Mouse (Mus musculus): ENCODE data around the gene Cfap299. TPM values are rescaled to one million over a fixed set of nuclear protein-coding genes. Genes with fewer than 3 reads are reported as not detected.
"Not testable (repeated sequence)": the region's sequence is repeated elsewhere in the genome, so short reads cannot be mapped to it uniquely, and the experiment has no call there.

Cfap299 gene
- total RNA-seq, 2 experiments from 2014 or later: 0.73 TPM; not detected in 1

DNA sequence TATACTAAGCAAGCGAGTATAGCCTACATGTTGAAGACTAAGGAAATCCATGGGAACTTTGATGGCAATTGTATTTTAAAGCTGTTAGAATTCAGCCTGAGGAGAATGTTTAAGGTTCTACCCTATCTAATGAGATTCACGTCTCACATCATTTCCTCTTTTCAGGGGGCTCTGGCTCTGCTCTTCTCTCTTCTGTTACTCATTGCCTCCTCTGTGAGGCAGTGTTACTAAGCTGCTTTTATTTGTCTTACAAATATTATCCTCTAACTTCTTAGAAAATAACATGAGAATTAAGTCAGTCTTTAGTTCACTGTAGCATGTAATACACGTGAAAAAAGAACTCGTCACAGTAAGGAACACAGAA lies 246.3 kb downstream of the Cfap299 start:
- no peak for DNase-seq (ENCODE audit: low spot score in 2 of 2)
- intact Hi-C loops (cut with DNase I): no loop called here

DNA sequence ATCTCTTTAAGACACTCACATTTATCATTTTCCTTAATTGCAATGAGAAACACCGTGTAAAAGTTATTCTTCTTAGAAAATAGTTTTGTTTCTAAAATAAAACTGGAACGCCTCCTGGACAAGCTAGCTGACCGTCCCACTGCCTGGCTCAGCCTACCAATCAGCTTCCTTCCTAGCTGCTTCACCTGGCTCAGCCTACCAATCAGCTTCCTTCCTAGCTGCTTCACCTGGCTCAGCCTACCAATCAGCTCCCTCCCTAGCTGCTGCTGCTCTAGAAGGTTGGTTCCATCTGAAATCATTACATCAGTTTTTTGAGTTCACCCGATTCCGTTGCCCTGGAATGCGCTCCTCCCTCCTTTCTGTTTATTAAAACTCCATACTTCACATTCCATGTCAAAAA lies 247.4 kb downstream of the Cfap299 start:
- intact Hi-C loops (cut with DNase I); DNase-seq (ENCODE audit: low spot score in 2 of 2): not testable (repeated sequence)

DNA sequence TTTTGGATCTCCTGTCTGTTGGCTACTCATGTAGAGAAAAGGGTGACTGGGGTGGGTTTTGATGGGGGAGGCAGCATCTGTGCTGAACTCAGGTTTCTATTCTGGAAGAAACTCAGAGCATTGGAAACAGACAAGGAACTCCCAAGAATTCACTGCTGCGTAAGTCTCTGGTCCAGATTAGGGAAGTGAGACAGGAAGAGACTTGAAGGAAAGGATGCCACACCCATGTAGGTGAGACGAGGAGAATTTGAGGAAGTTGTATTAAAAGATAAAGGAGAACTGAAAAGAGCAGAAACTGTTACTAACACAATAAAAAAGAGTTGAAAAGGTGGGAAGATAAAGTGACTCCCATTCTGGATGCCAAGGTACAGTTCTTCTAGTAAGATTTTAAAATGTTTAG lies 249.3 kb downstream of the Cfap299 start:
- DNase-seq (ENCODE audit: low spot score in 2 of 2): no peak
- intact Hi-C loops (cut with DNase I): no loop called here

DNA sequence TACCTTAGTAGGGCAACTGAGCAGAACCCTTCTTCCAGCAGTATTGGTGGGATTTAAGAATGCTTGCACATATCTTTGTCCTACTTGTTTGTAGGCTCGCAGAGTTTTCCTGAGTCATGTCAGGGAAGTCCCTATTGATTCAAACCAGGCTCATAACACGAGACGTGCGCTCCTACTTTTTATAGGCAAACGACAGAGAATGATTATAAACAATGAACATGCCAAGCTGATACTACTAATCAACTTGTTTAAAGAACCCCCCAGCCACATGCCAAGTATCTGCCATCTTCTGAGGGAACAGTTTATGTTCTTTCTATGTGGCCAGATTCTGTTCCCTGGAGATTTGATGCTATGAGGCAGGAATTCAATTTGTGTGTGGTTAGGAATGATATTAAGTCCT lies 251.7 kb downstream of the Cfap299 start:
- intact Hi-C loops (cut with DNase I): no loop called here
- no peak for DNase-seq (ENCODE audit: low spot score in 2 of 2)

DNA sequence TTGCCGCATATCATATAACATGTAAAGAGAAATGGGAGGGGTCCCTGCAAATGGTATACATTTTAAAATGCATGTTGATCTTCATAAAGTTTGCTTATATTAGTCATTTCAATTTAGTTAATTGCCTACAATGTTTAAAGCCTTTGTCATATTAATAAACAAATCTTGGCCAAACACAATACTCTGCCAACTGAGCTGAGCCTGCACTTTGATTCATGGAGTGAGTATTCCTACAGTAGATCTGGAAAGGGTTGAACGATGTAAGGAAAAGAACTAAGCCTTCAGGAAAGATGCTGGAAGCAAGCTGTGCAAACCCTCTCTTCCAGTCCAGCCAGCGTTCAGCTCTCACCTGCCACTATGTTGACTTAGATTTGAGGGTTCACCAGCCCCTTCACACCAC lies 252.9 kb downstream of the Cfap299 start:
- intact Hi-C loops (cut with DNase I): no loop called here
- no peak for DNase-seq (ENCODE audit: low spot score in 2 of 2)

DNA sequence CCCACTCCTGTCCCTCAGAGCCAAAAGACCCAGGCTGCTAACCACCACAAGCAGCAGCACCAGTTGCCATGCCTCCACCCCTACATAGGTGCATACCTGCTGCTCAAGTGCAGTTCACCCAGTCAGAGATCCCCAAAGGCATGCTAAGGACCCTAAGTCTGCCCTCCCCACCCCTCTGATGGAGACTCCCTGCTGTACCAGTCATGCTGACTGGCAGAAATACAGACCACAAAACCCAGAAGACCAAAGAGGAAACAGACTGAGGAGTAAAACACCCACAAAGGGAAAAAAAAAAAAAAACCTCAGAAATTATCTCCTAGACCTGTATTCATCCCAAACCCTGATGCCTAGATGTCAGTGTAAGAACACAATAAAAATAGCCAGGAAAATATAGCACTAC lies 256.8 kb downstream of the Cfap299 start:
- intact Hi-C loops (cut with DNase I): no loop called here
- DNase-seq (ENCODE audit: low spot score in 2 of 2): no peak

DNA sequence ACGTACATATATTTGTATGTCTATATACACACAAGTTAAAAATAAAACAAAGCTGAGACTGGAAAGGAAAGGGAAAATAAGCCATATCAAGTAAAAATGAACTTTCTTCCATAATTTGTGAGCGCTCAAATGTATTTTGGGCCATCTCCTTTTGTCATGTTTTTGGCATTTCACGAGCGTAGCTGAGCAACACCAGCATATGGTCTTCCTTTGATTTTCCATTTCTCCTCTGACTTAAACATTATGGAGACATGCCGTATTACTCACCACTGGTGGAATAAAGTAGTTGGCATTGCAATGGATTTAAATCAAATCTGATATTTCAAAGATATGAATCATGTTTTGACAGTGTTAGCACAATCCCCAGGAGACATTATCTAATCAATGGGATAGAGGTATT lies 284.4 kb downstream of the Cfap299 start:
- intact Hi-C loops (cut with DNase I): no loop called here
- peak; percentile 10 to 73 for DNase-seq (ENCODE audit: low spot score in 2 of 2)

DNA sequence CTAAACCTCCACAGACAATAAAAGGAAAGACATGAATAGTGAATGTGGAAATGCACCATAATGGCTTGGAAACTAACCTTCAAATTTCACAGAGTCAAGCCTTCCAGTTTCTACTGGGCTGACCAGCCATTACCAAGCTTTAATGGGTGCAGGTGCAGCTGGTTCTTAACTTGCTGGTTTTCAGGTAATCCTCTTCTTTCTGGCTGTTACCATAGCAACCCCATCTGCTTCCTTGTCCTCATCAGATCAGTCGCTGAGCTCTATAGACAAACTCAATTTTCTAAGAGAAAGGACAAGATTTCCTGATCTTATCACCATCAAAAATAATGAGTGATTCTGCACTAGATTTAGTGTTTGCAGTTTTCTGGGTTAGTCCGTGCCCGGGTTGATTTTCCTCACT lies 287.8 kb downstream of the Cfap299 start:
- DNase-seq (ENCODE audit: low spot score in 2 of 2): no peak
- intact Hi-C loops (cut with DNase I): no loop called here

DNA sequence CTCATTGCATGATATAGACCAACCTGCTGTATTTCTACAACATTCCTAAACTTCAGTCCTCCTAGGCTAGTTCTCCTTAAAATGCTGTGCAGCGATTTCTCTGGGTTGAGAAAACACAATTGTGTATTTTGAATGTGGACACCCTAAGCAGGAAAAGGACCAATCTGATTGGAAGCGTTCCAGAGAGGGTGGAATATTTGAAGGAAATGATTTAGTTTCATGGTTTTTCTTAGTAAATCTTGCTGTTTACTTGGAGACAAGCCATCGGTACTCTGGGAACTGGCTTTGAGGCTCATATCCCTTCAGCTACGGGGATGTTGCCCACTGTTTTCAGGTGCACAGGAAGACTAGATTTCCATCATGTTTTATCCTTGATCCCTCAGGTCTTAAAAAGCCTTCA lies 288.3 kb downstream of the Cfap299 start:
- DNase-seq (ENCODE audit: low spot score in 2 of 2): no peak
- intact Hi-C loops (cut with DNase I): no loop called here

DNA sequence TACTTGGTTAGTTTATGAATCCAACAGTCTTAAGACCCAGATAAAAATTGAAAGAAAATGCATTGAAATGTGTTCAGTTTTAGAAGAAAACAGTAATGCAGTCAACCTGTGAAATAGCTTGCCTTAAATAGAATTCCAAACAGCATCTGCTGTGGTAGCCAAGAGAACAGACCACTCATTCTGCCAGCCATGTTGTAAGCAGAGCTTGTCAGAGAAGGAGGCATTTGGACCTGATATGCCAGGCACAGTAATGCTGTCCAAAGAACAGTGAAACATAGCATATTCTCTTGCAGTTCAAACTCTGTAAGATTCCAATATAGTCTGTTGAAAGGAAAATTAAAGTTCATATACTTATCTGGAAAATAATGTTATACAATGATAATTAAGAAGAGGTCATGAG lies 321.2 kb downstream of the Cfap299 start:
- peak; percentile 8 to 45 for DNase-seq (ENCODE audit: low spot score in 2 of 2)
- intact Hi-C loops (cut with DNase I): no loop called here

DNA sequence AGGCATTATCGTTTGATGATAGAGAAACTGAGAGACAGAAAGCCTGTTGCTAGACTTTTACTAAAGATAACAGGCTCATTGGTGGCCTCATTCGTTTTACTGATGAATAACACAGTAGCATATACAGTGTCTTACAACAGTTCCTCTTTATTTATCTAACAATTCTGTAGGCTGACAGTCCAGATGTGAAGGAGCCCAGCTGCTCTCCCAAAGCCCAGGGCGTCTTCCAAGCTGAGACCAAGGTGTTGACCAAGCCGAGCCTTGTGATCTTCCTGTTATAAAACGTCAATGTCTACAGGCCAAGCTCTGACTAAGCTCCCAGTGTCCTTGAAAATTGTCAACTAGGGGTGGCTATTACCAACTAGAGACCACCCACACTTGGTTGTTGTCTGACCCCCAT lies 321.9 kb downstream of the Cfap299 start:
- intact Hi-C loops (cut with DNase I): no loop called here
- DNase-seq (ENCODE audit: low spot score in 2 of 2): no peak

DNA sequence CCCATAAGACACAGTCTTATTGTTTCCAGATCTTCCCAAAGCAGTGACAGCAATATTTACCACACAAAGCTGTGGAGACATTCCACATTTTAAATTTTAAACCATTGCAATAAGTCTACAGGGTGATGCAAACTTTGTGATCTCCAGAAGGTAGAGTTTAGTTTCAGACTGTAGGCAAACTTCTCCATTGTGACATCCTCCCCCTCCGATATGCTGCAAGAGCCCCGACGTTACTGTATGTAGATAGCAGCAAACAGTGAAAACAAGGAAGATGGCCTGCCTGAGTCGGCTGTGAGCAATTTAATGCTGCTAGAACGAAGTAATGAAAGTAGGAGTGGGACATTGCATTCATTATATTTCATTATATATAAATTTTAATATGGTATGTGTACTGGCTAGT lies 359.1 kb downstream of the Cfap299 start:
- DNase-seq (ENCODE audit: low spot score in 2 of 2): no peak
- intact Hi-C loops (cut with DNase I): no loop called here

DNA sequence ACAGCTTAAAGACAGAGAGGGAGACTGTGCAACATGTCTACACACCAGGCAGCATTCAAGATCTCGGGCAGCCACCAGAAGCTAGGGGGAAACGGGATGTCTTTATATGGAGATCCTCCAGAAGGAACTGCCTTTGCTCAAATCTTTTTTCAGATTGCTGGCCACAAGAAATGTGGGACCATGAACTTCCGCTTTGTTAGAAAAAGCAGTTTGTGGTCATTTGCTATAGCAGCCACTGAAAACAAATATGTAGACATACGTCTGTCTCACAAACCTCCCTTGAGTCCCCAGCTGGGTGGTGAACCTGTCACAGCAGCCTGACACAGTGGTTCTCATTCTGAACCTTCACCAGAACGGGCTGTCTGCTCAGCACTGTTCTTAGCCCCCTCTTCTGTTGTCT lies 363.0 kb downstream of the Cfap299 start:
- intact Hi-C loops (cut with DNase I): no loop called here
- no peak for DNase-seq (ENCODE audit: low spot score in 2 of 2)

DNA sequence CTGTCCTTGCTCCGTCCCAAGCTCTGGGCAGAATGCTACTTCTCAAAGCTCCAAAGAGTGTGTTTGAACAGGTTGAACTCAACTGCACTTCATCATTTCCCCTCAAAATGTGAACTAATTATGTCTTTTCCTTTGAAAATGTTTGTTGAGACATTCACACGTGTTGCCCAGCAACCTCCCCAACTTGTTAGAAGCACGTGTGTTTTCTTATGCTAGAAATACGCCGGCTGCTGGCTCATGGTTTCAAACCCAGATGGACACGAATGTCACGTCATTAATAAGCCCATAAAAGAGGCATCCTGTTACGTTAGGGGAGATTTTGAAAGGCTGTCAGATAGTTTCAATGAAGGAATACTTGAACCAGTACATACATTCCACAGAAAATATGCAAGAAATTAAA lies 367.2 kb downstream of the Cfap299 start:
- no peak for DNase-seq (ENCODE audit: low spot score in 2 of 2)
- intact Hi-C loops (cut with DNase I): no loop called here

DNA sequence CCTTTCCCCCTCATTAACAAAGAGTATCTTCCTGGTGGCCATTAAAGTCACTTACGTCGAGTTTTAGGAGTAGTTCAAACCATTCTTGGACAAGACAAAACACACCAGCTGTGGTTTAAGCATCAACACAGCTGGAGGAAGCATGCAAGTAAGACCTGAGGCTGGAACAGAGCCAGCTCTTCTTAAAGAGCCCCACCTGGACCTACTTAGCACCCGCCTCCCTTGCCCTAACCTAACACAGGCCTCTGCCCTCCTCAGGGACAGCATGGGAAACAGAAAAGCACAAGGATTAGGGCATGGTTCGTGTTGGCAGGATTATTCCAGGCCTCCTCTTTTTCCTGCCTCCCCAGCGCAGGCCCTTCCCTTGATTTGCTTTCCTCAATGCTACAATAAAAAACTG lies 374.9 kb downstream of the Cfap299 start:
- no peak for DNase-seq (ENCODE audit: low spot score in 2 of 2)
- intact Hi-C loops (cut with DNase I): no loop called here

DNA sequence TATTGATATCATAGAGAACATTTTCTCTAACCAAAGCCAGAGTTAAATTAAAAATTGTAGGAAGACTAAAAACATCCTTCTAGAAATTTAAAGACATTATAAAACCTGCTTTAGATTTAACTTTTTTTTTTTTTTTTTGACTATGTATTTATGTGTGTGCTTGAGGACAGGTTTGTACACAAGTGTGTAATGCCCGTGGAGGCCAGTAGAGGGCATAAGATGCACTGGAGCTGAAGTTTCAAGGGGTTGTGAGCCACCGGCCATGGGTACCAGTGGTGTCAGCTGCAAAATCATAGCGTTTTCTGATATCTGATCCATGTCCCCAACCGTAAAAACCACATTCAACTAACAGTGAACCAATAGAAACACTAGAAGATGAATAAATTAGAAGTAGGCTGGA lies 377.5 kb downstream of the Cfap299 start:
- no peak for DNase-seq (ENCODE audit: low spot score in 2 of 2)
- intact Hi-C loops (cut with DNase I): no loop called here

DNA sequence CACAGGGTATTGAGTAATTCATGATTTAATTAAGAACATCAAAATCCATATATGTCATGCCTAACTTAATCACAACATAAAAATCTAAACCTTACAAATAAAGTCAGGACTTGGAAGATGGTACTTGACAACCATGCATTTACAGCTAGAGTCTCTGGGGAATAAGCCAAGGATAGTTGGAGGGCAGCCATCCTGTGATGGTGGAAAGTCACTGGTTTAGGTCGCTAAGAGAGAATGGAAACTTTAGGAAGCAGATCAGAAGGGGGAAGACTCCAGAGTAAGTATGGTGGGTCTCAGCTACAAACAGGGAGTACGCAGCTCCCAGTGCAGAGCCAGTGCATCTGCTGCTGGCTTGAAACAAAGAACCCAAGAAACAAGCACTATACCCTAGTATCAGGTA lies 386.3 kb downstream of the Cfap299 start:
- DNase-seq (ENCODE audit: low spot score in 2 of 2): peak in 1 of 2 experiments; percentile 16
- intact Hi-C loops (cut with DNase I): no loop called here

DNA sequence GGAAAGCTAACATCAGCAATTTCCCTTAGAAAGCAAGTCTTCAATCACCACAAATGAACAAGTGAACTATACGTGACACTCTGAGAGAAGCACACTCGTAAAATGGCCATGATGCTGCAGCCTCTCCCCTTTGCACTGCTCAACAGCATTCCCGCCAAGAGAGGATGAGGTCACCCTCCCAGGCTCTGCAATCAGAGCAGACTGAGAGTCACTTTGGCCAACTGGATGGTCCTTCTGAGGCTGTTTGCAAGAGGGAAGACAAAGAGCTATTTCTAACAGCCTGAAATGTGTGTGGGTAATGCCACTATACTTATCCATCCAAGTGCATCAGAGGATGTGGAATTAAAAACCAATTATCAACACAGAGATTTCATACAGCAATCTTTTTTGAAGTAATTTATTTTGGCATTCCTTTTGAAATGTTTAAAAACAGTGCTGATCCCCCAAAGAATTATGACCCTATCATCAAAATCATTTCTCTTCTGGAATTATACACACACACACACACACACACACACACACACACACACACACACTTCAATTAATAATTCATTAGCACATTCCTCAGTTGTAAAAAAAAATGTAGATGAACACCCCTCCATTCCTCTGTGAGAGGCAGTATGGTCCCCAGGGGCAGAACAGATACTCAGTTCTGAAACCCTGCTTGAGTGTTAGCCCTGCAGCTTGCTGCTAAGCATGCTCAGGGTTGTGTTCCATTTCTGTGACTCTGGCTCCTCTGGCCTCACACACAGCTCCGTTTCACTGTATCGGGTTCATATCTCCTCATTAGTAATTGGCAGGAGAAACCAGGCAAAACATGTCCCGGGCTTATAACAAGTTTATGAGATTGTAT lies 403.3 kb downstream of the Cfap299 start:
- intact Hi-C loops (cut with DNase I): no loop called here

DNA sequence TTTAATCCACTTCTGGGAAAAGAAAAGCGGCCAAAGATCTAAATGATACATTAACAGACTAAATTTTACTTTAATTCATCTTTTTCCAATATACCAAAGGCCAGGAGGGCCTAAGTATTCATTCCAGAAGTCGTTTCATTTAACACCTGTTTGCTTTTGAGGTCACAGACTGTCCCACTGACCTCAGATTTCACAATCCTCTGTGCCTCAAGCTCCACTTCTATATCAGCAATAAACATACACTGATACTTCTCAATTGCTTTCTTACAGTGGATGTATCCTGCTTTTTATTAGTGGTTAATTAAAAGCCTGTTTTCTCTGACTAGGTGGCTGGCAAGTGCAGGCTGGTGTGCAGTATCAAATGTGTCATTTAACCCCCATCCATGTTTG lies 403.9 kb downstream of the Cfap299 start:
- intact Hi-C loops (cut with DNase I): no loop called here
- DNase-seq (ENCODE audit: low spot score in 2 of 2): no peak

More for the DNA sequence above, 403.3 kb downstream of the Cfap299 start:
- no peak for DNase-seq (ENCODE audit: low spot score in 2 of 2)

DNA sequence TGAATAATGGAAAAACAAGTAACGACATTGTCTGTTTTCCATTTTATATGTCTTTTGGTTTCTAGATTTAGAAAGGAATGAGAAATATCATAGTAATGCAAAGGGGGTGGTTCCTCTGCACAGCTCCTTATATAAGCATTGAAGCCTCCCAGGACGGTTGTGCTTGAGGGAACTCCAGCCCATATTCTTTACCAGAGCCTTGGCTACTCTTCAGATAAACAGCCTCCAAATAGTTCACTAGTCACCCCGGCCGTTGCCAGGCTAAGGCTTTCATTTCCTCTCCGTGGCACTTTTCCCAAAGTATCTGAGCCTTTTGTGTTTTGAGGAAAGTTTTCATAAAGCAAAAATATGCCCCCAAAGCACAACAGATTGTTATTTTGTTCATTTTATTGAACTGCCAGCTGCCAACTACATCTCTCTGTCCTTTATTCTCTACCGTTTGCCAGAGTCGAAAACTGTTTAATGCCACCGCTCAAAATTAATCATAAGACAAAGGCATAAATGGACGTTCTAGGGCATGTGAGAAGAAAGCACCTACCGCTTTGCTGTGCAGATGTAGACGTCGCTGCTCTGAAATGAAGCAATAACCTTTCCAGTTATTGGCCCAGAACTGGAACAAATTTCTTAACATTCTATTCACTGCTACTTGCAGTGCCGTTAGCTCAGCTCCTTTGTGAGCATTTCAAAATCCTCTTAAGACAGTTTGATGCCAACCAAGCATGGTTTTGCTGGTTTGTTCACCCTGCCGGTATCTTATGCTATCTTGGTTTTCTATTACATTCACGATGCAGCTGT lies 433.0 kb downstream of the Cfap299 start:
- intact Hi-C loops (cut with DNase I): no loop called here

DNA sequence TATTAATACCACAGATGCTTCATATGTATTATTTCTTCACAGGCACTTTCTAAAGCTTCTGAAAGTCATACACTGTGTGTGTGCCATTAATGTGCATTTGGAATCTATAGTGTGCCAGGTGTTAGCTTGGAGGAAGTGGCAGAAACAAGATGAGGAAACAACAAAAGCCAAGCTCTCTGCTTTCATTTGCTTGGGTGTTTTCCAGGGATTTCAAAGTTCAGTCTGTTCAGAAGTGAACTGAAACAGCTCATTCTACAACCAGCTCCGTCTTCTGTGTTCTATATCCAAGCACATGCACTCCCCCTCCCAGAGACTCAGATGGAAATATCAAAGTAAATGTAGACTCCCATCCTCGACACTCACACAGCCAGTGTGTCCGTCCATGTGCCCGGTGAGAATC lies 449.5 kb downstream of the Cfap299 start:
- intact Hi-C loops (cut with DNase I): no loop called here
- DNase-seq (ENCODE audit: low spot score in 2 of 2): no peak

More for the DNA sequence above, 433.0 kb downstream of the Cfap299 start:
- DNase-seq (ENCODE audit: low spot score in 2 of 2): no peak
